Mouse (Mus musculus): ENCODE data around the gene Dysf. TPM values are rescaled to one million over a fixed set of nuclear protein-coding genes. Genes with fewer than 3 reads are reported as not detected.

Dysf gene
- polyA plus RNA-seq, 1 experiment from 2014 or later = 2.1 TPM

DNA sequence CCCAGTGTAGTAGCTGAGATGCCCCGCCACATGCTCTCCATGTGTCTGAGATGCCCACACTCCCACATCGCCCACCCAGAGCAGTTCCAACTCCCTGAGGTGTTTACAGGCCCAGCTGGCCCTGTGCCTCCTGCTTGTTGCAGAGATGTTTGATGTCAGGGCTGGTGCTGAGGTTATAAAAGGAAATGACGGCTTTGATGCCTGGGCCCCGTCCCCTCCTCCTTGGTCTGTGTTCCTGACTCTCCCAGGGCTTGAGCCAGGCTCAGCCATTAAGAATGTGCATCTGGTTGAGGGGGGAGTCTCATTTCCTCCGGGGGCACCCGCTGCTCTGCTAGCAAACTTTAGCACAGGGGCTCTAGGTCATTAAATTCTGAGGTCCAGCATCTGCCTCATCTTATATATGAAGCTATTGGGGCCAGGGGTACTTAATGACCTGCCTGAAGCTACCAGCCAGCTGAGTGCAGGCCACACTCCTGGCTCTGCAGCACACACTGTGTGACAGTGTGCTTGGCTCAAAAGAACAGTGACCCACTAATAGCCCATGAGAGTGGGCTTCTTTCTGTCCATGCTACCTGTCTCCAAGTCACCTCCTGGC is 183.4 kb downstream of the Dysf start:
- H3K4me3 ChIP-seq (ENCODE audit: low read length) = no peak overlapping the region
- H3K4me1 ChIP-seq (ENCODE audit: control insufficient read depth, insufficient read depth, low read depth, low read length) = no peaks in the 10 kb centered on the region
- no peak overlapping the region for H3K4me2 ChIP-seq (ENCODE audit: low read length)
- no peak overlapping the region for H3K27ac ChIP-seq (ENCODE audit: low read depth, low read length)
- no peaks in the 10 kb centered on the region for H3K36me3 ChIP-seq (ENCODE audit: control insufficient read depth, insufficient read depth, low read length)
- ATAC-seq = no peak
- no peaks in the 10 kb centered on the region for H3K27me3 ChIP-seq (replicated peaks; ENCODE audit: control insufficient read depth, insufficient read depth, low read length)
- H3K9me3 ChIP-seq (ENCODE audit: control insufficient read depth, low read length) = no peaks in the 10 kb centered on the region
- 61% methylated on average over 6 of the region's 6 CpGs for WGBS
- no peak overlapping the region for H3K9ac ChIP-seq (ENCODE audit: low read depth, low read length)

GRCm38 (mm10) chr6:84196511-84196910 is 188.1 kb downstream of the Dysf start:
- Histone ChIP-seq H3K27ac (ENCODE audit: low read depth, low read length) (no peak overlapping the region), H3K4me2 (ENCODE audit: low read length) (no peak overlapping the region), H3K4me1 (ENCODE audit: control insufficient read depth, insufficient read depth, low read depth, low read length) (no peaks in the 10 kb centered on the region), H3K9me3 (ENCODE audit: control insufficient read depth, low read length) (no peaks in the 10 kb centered on the region), H3K27me3 (replicated peaks; ENCODE audit: control insufficient read depth, insufficient read depth, low read length) (no peaks in the 10 kb centered on the region), H3K36me3 (ENCODE audit: control insufficient read depth, insufficient read depth, low read length) (no peaks in the 10 kb centered on the region), H3K9ac (ENCODE audit: low read depth, low read length) (no peak overlapping the region), H3K4me3 (ENCODE audit: low read length) (no peak overlapping the region)
- no peak for ATAC-seq
- 91% methylated on average over 5 of the region's 5 CpGs for WGBS

- Histone ChIP-seq H3K9ac (ENCODE audit: low read depth, low read length) (no peak overlapping the region), H3K36me3 (ENCODE audit: control insufficient read depth, insufficient read depth, low read length) (no peaks in the 10 kb centered on the region), H3K27me3 (replicated peaks; ENCODE audit: control insufficient read depth, insufficient read depth, low read length) (no peaks in the 10 kb centered on the region), H3K4me2 (ENCODE audit: low read length) (no peak overlapping the region), H3K4me1 (ENCODE audit: control insufficient read depth, insufficient read depth, low read depth, low read length) (no peaks in the 10 kb centered on the region), H3K4me3 (ENCODE audit: low read length) (no peak overlapping the region), H3K27ac (ENCODE audit: low read depth, low read length) (no peak overlapping the region), H3K9me3 (ENCODE audit: control insufficient read depth, low read length) (no peaks in the 10 kb centered on the region)
- 16% methylated on average over 5 of the region's 5 CpGs for WGBS
- ATAC-seq = no peak
Observed at GRCm38 (mm10) chr6:84197811-84198213, 189.4 kb downstream of the Dysf start.

DNA sequence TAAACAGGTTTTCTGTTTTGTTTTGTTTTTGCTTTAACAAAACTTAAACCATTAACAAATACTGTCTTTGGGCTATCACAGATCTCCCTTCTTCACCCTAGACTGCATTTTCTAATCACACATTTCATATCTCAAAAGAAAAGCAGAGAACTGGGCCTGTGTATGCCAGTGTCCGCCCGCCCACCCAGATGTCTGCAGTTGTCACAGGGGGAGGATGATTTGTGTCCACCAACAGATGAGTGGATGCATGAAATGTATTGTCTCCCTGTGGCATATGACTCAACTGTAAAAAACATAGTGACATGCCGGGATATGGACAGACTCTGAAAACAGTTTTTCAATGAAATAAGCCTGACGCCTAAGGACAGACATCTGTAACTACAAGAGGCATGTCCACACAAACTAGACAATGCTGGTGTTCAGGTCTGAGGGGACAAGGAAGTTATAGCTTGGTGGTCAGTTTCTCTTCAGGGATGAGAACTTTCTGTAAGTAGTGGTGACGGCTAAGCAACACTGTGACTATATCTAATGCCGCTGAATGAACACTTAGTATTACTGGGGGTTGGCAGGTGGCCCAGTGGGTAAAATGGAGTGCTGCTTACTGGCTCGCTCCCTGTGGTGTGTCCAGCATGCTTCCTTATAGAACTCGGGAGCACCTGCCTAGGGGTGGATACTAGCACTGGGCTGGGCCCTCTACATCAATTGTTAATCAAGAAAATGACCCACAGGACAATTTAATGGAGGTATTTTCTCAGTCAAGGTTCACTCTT is 193.5 kb downstream of the Dysf start:
- no peak overlapping the region for H3K9ac ChIP-seq (ENCODE audit: low read depth, low read length)
- no peaks in the 10 kb centered on the region for H3K9me3 ChIP-seq (ENCODE audit: control insufficient read depth, low read length)
- H3K4me2 ChIP-seq (ENCODE audit: low read length) = no peak overlapping the region
- no peak for ATAC-seq
- H3K27ac ChIP-seq (ENCODE audit: low read depth, low read length) = no peak overlapping the region
- H3K4me1 ChIP-seq (ENCODE audit: control insufficient read depth, insufficient read depth, low read depth, low read length) = no peaks in the 10 kb centered on the region
- WGBS = 81% methylated on average over 8 of the region's 8 CpGs
- H3K27me3 ChIP-seq (replicated peaks; ENCODE audit: control insufficient read depth, insufficient read depth, low read length) = no peaks in the 10 kb centered on the region
- no peak overlapping the region for H3K4me3 ChIP-seq (ENCODE audit: low read length)
- H3K36me3 ChIP-seq (ENCODE audit: control insufficient read depth, insufficient read depth, low read length) = no peaks in the 10 kb centered on the region

DNA sequence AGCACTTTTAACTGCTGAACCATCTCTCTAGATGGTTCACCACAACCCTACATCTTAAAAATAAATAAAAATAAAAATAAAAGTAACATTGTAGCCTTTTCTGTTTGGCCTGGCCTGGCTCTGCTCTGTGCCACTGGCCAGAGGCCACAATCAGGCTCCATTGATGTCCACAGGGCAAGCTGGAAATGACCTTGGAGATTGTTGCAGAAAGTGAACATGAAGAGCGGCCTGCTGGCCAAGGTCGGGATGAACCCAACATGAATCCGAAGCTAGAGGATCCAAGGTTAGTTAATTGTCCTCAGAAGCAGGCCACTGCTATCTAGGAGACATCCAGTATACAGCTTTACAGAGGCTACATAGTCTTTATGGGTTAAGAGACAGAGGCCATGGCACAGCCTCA is 197.2 kb downstream of the Dysf start:
- Histone ChIP-seq H3K27ac (ENCODE audit: low read depth, low read length) (no peak overlapping the region), H3K4me2 (ENCODE audit: low read length) (no peak overlapping the region), H3K9ac (ENCODE audit: low read depth, low read length) (no peak overlapping the region), H3K9me3 (ENCODE audit: control insufficient read depth, low read length) (no peaks in the 10 kb centered on the region), H3K4me3 (ENCODE audit: low read length) (no peak overlapping the region), H3K4me1 (ENCODE audit: control insufficient read depth, insufficient read depth, low read depth, low read length) (no peaks in the 10 kb centered on the region), H3K36me3 (ENCODE audit: control insufficient read depth, insufficient read depth, low read length) (no peaks in the 10 kb centered on the region), H3K27me3 (replicated peaks; ENCODE audit: control insufficient read depth, insufficient read depth, low read length) (no peaks in the 10 kb centered on the region)
- WGBS = 94% methylated on average over 3 of the region's 3 CpGs
- ATAC-seq = no peak

DNA sequence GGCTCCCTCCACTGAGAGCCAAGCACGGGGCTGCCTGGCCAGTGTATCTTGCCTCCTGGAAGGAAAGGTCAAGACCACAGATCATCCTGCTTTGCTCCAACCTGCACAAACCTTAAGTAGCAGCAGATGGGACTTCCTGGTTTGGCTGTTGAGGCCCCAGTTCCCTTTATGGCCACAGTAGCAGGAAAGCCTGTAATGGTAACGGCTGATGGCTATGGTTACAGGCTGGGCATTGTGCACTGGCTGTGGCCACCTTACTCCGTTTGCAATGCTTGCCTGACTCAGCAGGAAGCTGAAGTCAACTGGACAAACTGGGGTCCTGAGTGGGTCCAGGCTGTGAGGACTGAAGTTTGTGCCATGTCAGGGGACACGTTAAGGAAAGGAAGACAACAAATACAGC is 200.2 kb downstream of the Dysf start:
- no peaks in the 10 kb centered on the region for H3K4me1 ChIP-seq (ENCODE audit: control insufficient read depth, insufficient read depth, low read depth, low read length)
- 84% methylated on average over 4 of the region's 4 CpGs for WGBS

DNA sequence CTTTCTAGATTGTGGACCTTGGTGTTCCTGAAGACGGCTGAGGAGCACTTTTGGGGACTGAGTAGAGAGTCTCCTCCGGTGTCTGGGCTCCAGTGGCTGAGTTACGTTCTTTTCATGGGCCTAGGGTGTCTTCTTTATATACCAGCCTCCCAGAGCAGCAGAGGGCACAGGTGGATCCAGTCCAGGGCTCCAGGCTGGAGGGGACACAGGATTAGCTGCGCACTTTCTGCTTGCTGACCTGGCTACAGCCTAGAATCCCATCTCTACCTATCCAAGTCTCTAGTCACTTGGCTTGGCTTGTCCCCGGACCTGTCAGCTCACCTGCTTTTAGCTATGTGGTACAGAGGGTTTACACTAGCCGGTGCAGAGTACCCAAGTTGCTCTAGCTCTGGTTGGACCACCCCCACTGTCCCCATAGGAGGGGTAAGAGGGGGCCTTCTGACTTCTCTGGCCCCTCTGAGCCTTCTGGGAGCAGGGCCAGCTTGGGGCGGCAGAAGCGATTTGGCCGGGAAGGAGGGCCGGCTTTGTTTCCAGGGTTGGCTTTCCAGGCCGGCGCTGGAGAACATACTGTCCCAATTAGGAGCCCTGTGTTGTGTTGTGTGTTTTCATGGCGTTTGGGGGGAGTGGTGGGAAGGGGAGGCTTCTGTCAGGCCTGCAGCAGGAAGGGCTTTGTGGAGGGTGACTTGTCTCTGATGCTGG is 201.5 kb downstream of the Dysf start:
- Histone ChIP-seq H3K27ac (ENCODE audit: low read depth, low read length) (no peak overlapping the region), H3K36me3 (ENCODE audit: control insufficient read depth, insufficient read depth, low read length) (no peaks in the 10 kb centered on the region), H3K4me1 (ENCODE audit: control insufficient read depth, insufficient read depth, low read depth, low read length) (no peaks in the 10 kb centered on the region), H3K9ac (ENCODE audit: low read depth, low read length) (no peak overlapping the region), H3K4me2 (ENCODE audit: low read length) (no peak overlapping the region), H3K27me3 (replicated peaks; ENCODE audit: control insufficient read depth, insufficient read depth, low read length) (no peaks in the 10 kb centered on the region), H3K9me3 (ENCODE audit: control insufficient read depth, low read length) (no peaks in the 10 kb centered on the region), H3K4me3 (ENCODE audit: low read length) (no peak overlapping the region)
- WGBS = 72% methylated on average over 13 of the region's 13 CpGs
- ATAC-seq = peak; percentile 82

More for the DNA sequence above, 200.2 kb downstream of the Dysf start:
- no peak overlapping the region for H3K4me2 ChIP-seq (ENCODE audit: low read length)
- ATAC-seq = no peak
- H3K4me3 ChIP-seq (ENCODE audit: low read length) = no peak overlapping the region
- H3K27me3 ChIP-seq (replicated peaks; ENCODE audit: control insufficient read depth, insufficient read depth, low read length) = no peaks in the 10 kb centered on the region
- no peaks in the 10 kb centered on the region for H3K9me3 ChIP-seq (ENCODE audit: control insufficient read depth, low read length)
- H3K36me3 ChIP-seq (ENCODE audit: control insufficient read depth, insufficient read depth, low read length) = no peaks in the 10 kb centered on the region
- H3K27ac ChIP-seq (ENCODE audit: low read depth, low read length) = no peak overlapping the region
- no peak overlapping the region for H3K9ac ChIP-seq (ENCODE audit: low read depth, low read length)

- Histone ChIP-seq H3K27me3 (replicated peaks; ENCODE audit: control insufficient read depth, insufficient read depth, low read length) (no peaks in the 10 kb centered on the region), H3K4me2 (ENCODE audit: low read length) (no peak overlapping the region), H3K4me3 (ENCODE audit: low read length) (no peak overlapping the region), H3K36me3 (ENCODE audit: control insufficient read depth, insufficient read depth, low read length) (no peaks in the 10 kb centered on the region), H3K9me3 (ENCODE audit: control insufficient read depth, low read length) (no peaks in the 10 kb centered on the region), H3K27ac (ENCODE audit: low read depth, low read length) (no peak overlapping the region), H3K9ac (ENCODE audit: low read depth, low read length) (no peak overlapping the region), H3K4me1 (ENCODE audit: control insufficient read depth, insufficient read depth, low read depth, low read length) (no peaks in the 10 kb centered on the region)
- WGBS = 64% methylated on average over 7 of the region's 7 CpGs
- ATAC-seq = no peak
Observed at GRCm38 (mm10) chr6:84211473-84211872, 203.1 kb downstream of the Dysf start.

DNA sequence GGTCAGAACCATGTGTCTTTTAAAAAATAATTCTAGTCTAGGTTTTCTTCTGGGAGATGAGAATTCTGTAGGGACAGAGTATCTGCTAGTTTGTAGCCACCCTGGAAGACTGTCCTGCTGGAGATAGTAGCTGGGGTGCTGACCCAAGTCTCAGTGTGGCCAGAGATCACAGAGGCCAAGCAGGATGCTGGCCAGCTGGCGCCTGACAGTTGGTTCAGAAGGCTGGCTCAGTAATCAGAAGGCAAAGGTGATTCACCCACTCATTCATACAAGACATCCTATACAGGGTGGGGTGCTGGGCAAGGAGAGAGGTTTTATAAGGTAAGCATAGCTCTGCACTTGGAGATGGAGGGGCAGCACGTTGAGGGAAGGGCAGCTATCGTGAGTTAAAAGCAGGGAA is 204.7 kb downstream of the Dysf start:
- ATAC-seq = no peak
- H3K4me2 ChIP-seq (ENCODE audit: low read length) = no peak overlapping the region

More for the DNA sequence above, 204.7 kb downstream of the Dysf start:
- Histone ChIP-seq H3K4me3 (ENCODE audit: low read length) (no peak overlapping the region), H3K4me1 (ENCODE audit: control insufficient read depth, insufficient read depth, low read depth, low read length) (no peaks in the 10 kb centered on the region), H3K36me3 (ENCODE audit: control insufficient read depth, insufficient read depth, low read length) (no peaks in the 10 kb centered on the region), H3K9ac (ENCODE audit: low read depth, low read length) (no peak overlapping the region), H3K9me3 (ENCODE audit: control insufficient read depth, low read length) (no peaks in the 10 kb centered on the region), H3K27ac (ENCODE audit: low read depth, low read length) (no peak overlapping the region), H3K27me3 (replicated peaks; ENCODE audit: control insufficient read depth, insufficient read depth, low read length) (no peaks in the 10 kb centered on the region)
- WGBS = 71% methylated on average over 3 of the region's 3 CpGs
